Mouse (Mus musculus) stomach, embryonic 14.5 days (tissue): ENCODE results near the gene Ncoa6. TPM values are rescaled to one million over a fixed set of nuclear protein-coding genes. Genes with fewer than 3 reads are reported as not detected.

ENCODE experiments used
- ATAC-seq: fragments of 200-750 bp; cut with Nextera tagmentation; 2 replicates; pipeline ENCODE4 v1.8.0; 2017; ENCODE audit warnings: low read depth, moderate TSS enrichment; ENCODE audit not compliant: insufficient number of reproducible peaks, insufficient read depth, low FRiP score
- H3K27ac ChIP-seq: fragments of 300-500 bp; sonication (generic); 2 replicates; pipeline ENCODE4 v1.5.1; 2014; ENCODE audit warnings: mild to moderate bottlenecking, low read length, moderate library complexity, mixed read lengths
- H3K27me3 ChIP-seq: fragments of 300-500 bp; sonication (generic); 2 replicates; pipeline ENCODE4 v1.6.1; 2014; ENCODE audit warnings: low read length, control low read depth, mixed read lengths; ENCODE audit not compliant: control insufficient read depth, insufficient read depth
- H3K36me3 ChIP-seq: fragments of 300-500 bp; sonication (generic); 2 replicates; pipeline ENCODE4 v1.6.1; 2014; ENCODE audit warnings: mild to moderate bottlenecking, control low read depth, low read length, moderate library complexity, mixed read lengths; ENCODE audit not compliant: control insufficient read depth, insufficient read depth
- H3K4me1 ChIP-seq: fragments of 300-500 bp; sonication (generic); 2 replicates; pipeline ENCODE4 v1.6.1; 2014; ENCODE audit warnings: low read length, control low read depth, mixed read lengths; ENCODE audit not compliant: control insufficient read depth, insufficient read depth
- H3K4me2 ChIP-seq: fragments of 300-500 bp; sonication (generic); replicated peaks from 2 replicates; pipeline ENCODE4 v1.6.1; 2014; ENCODE audit warnings: low read depth, low read length, control low read depth
- H3K4me3 ChIP-seq: fragments of 300-500 bp; sonication (generic); 2 replicates; pipeline ENCODE4 v1.5.1; 2014; ENCODE audit warnings: low read depth, low read length, control low read depth
- H3K9ac ChIP-seq: fragments of 300-500 bp; sonication (generic); replicated peaks from 2 replicates; pipeline ENCODE4 v1.6.1; 2014; ENCODE audit warnings: low read depth, mild to moderate bottlenecking, control low read depth, low read length, moderate library complexity, mixed read lengths
- H3K9me3 ChIP-seq: fragments of 300-500 bp; sonication (generic); 2 replicates; pipeline ENCODE4 v1.6.1; 2016; ENCODE audit warnings: low read depth, low read length, control low read depth; ENCODE audit not compliant: control insufficient read depth
- WGBS: fragments of 180-500 bp; shearing (Covaris S2); extraction: QIAGEN DNeasy Blood & Tissue Kit; methylation state at CpG from one replicate; pipeline ENCODE4 v1.1.7; 2014; 5-methylcytosine and 5-hydroxymethylcytosine counted together
- polyA plus RNA-seq: library from polyadenylated mRNA; unstranded; fragments of >200 nt; fragmentation: Nextera tagmentation; extraction: Ambion mirVana; gene quantifications from 2 replicates; pipeline ENCODE4 v1.2.1, GENCODE M21; 2014

Gene Ncoa6
- polyA plus RNA-seq, 1 experiment from 2014 or later: 35.6 TPM

- no peak overlapping the region for H3K4me2 ChIP-seq
- 69% methylated on average over 10 of the region's 10 CpGs for WGBS
Measured at GRCm38 (mm10) chr2:155507721-155508470, 34.2 kb upstream of the Ncoa6 start.

GRCm38 (mm10) chr2:155505811-155506210, 32.1 kb upstream of the Ncoa6 start:
- ATAC-seq: no peak

More at GRCm38 (mm10) chr2:155507721-155508470, 34.2 kb upstream of the Ncoa6 start:
- H3K9me3 ChIP-seq: no peaks in the 10 kb centered on the region
- no peak overlapping the region for H3K4me3 ChIP-seq
- no peaks in the 10 kb centered on the region for H3K27me3 ChIP-seq
- ATAC-seq: no peak
- H3K27ac ChIP-seq: no peak overlapping the region
- H3K36me3 ChIP-seq: no peaks in the 10 kb centered on the region
- no peaks in the 10 kb centered on the region for H3K4me1 ChIP-seq
- H3K9ac ChIP-seq: no peak overlapping the region

GRCm38 (mm10) chr2:155504440-155505355, 31.0 kb upstream of the Ncoa6 start:
- Histone ChIP-seq H3K27ac (no peak overlapping the region), H3K4me1 (no peaks in the 10 kb centered on the region), H3K27me3 (no peaks in the 10 kb centered on the region), H3K36me3 (no peaks in the 10 kb centered on the region), H3K9me3 (no peaks in the 10 kb centered on the region), H3K4me3 (no peak overlapping the region), H3K9ac (no peak overlapping the region), H3K4me2 (no peak overlapping the region)
- ATAC-seq: 0 out of 2 replicates have a peak, but pooled peaks have one; percentile 37
- WGBS: 59% methylated on average over 13 of the region's 13 CpGs

More at GRCm38 (mm10) chr2:155505811-155506210, 32.1 kb upstream of the Ncoa6 start:
- Histone ChIP-seq H3K9me3 (no peaks in the 10 kb centered on the region), H3K4me2 (no peak overlapping the region), H3K9ac (no peak overlapping the region), H3K27me3 (no peaks in the 10 kb centered on the region), H3K27ac (no peak overlapping the region), H3K4me1 (no peaks in the 10 kb centered on the region), H3K4me3 (no peak overlapping the region), H3K36me3 (no peaks in the 10 kb centered on the region)
- 88% methylated on average over 9 of the region's 9 CpGs for WGBS

GRCm38 (mm10) chr2:155502596-155502995, 28.9 kb upstream of the Ncoa6 start:
- H3K36me3 ChIP-seq: no peaks in the 10 kb centered on the region
- ATAC-seq: no peak
- no peaks in the 10 kb centered on the region for H3K4me1 ChIP-seq
- H3K9ac ChIP-seq: no peak overlapping the region
- 72% methylated on average over 7 of the region's 7 CpGs for WGBS
- no peaks in the 10 kb centered on the region for H3K9me3 ChIP-seq
- H3K27ac ChIP-seq: no peak overlapping the region
- H3K4me3 ChIP-seq: no peak overlapping the region
- no peak overlapping the region for H3K4me2 ChIP-seq
- no peaks in the 10 kb centered on the region for H3K27me3 ChIP-seq

- Histone ChIP-seq H3K4me1 (no peaks in the 10 kb centered on the region), H3K27ac (no peak overlapping the region), H3K9me3 (no peaks in the 10 kb centered on the region), H3K4me2 (no peak overlapping the region), H3K9ac (no peak overlapping the region), H3K36me3 (no peaks in the 10 kb centered on the region), H3K27me3 (no peaks in the 10 kb centered on the region), H3K4me3 (no peak overlapping the region)
- 88% methylated on average over 6 of the region's 6 CpGs for WGBS
- no peak for ATAC-seq
Measured at GRCm38 (mm10) chr2:155490998-155491397, 17.3 kb upstream of the Ncoa6 start.

GRCm38 (mm10) chr2:155482021-155482420, 8.3 kb upstream of the Ncoa6 start:
- ATAC-seq: no peak
- Histone ChIP-seq H3K4me1 (no peaks in the 10 kb centered on the region), H3K36me3 (no peaks in the 10 kb centered on the region), H3K9me3 (no peaks in the 10 kb centered on the region), H3K4me3 (no peak overlapping the region), H3K9ac (no peak overlapping the region), H3K27me3 (no peaks in the 10 kb centered on the region), H3K4me2 (no peak overlapping the region), H3K27ac (no peak overlapping the region)
- WGBS: 40% methylated on average over 3 of the region's 3 CpGs

- peak overlapping the region; percentile 99 for H3K9ac ChIP-seq
- peaks cover 21% of the 10 kb centered on the region for H3K4me1 ChIP-seq
- ATAC-seq: peak; percentile 38
- no peaks in the 10 kb centered on the region for H3K9me3 ChIP-seq
- H3K4me3 ChIP-seq: peak overlapping the region; percentile 81
- peak overlapping the region; percentile 67 for H3K4me2 ChIP-seq
- H3K27me3 ChIP-seq: no peaks in the 10 kb centered on the region
- WGBS: under 1% methylated on average over 44 of the region's 71 CpGs
- no peaks in the 10 kb centered on the region for H3K36me3 ChIP-seq
- peak overlapping the region; percentile 88 for H3K27ac ChIP-seq
Measured at GRCm38 (mm10) chr2:155472671-155473569, 774 bp downstream of the Ncoa6 start.

GRCm38 (mm10) chr2:155466861-155467260, 6.8 kb downstream of the Ncoa6 start:
- no peak overlapping the region for H3K4me2 ChIP-seq
- 87% methylated on average over 1 of the region's 1 CpGs for WGBS

More at GRCm38 (mm10) chr2:155466861-155467260, 6.8 kb downstream of the Ncoa6 start:
- H3K9me3 ChIP-seq: no peaks in the 10 kb centered on the region
- H3K27ac ChIP-seq: no peak overlapping the region
- H3K9ac ChIP-seq: no peak overlapping the region
- H3K4me3 ChIP-seq: no peak overlapping the region
- no peaks in the 10 kb centered on the region for H3K36me3 ChIP-seq
- H3K4me1 ChIP-seq: peaks cover 17% of the 10 kb centered on the region
- no peak for ATAC-seq
- H3K27me3 ChIP-seq: no peaks in the 10 kb centered on the region
